Mouse (Mus musculus): ENCODE data around the gene Tbc1d25.

The Tbc1d25 gene

GRCm38 (mm10) chrX:8139480-8139879 lies 36.5 kb downstream of the Tbc1d25 start:
- TF ChIP-seq NANOG (IDR thresholded peaks at IDR 0.05; ENCODE audit: borderline replicate concordance, low read length) (no peak), CTCF (conservative IDR thresholded peaks at IDR 0.05; ENCODE audit: low read length) (no peak), POU5F1 (IDR thresholded peaks at IDR 0.05; ENCODE audit: borderline replicate concordance, low read length) (no peak)
- H3K4me3 ChIP-seq (replicated peaks; ENCODE audit: low read length) = no peak overlapping the region
- peaks cover 71% of the 10 kb centered on the region for H3K36me3 ChIP-seq (ENCODE audit: insufficient read depth, low read length)
- no peaks in the 10 kb centered on the region for H3K9me3 ChIP-seq (ENCODE audit: low read length)
- H3K4me1 ChIP-seq (replicated peaks; ENCODE audit: low read depth, low read length) = peaks cover 19% of the 10 kb centered on the region
- H3K27me3 ChIP-seq (ENCODE audit: insufficient read depth, low read length) = no peaks in the 10 kb centered on the region

- Histone ChIP-seq H3K9me3 (ENCODE audit: low read length) (no peaks in the 10 kb centered on the region), H3K36me3 (ENCODE audit: insufficient read depth, low read length) (peaks cover 39% of the 10 kb centered on the region), H3K4me1 (replicated peaks; ENCODE audit: low read depth, low read length) (peaks cover 16% of the 10 kb centered on the region), H3K4me3 (replicated peaks; ENCODE audit: low read length) (no peak overlapping the region), H3K27me3 (ENCODE audit: insufficient read depth, low read length) (no peaks in the 10 kb centered on the region)
- TF ChIP-seq CTCF (conservative IDR thresholded peaks at IDR 0.05; ENCODE audit: low read length) (no peak), POU5F1 (IDR thresholded peaks at IDR 0.05; ENCODE audit: borderline replicate concordance, low read length) (no peak), NANOG (IDR thresholded peaks at IDR 0.05; ENCODE audit: borderline replicate concordance, low read length) (no peak)
These were observed 40.1 kb downstream of the Tbc1d25 start for GRCm38 (mm10) chrX:8135886-8136285.

- peaks cover 24% of the 10 kb centered on the region for H3K4me1 ChIP-seq (replicated peaks; ENCODE audit: low read depth, low read length)
- TF ChIP-seq NANOG (IDR thresholded peaks at IDR 0.05; ENCODE audit: borderline replicate concordance, low read length) = no peak
- no peak for TF ChIP-seq CTCF (conservative IDR thresholded peaks at IDR 0.05; ENCODE audit: low read length)
- TF ChIP-seq POU5F1 (IDR thresholded peaks at IDR 0.05; ENCODE audit: borderline replicate concordance, low read length) = no peak
- H3K36me3 ChIP-seq (ENCODE audit: insufficient read depth, low read length) = peaks cover 34% of the 10 kb centered on the region
- no peaks in the 10 kb centered on the region for H3K27me3 ChIP-seq (ENCODE audit: insufficient read depth, low read length)
- H3K9me3 ChIP-seq (ENCODE audit: low read length) = no peaks in the 10 kb centered on the region
- H3K4me3 ChIP-seq (replicated peaks; ENCODE audit: low read length) = peak within 1 kb of the TSS; percentile 87
These were observed 43.7 kb downstream of the Tbc1d25 start, which contains the start of gene Wdr13 for GRCm38 (mm10) chrX:8132017-8132976. TSS of gene Wdr13 (minus strand) at chrX:8132892.

GRCm38 (mm10) chrX:8131393-8131792 lies 44.6 kb downstream of the Tbc1d25 start:
- Histone ChIP-seq H3K36me3 (ENCODE audit: insufficient read depth, low read length) (peaks cover 33% of the 10 kb centered on the region), H3K27me3 (ENCODE audit: insufficient read depth, low read length) (no peaks in the 10 kb centered on the region), H3K4me1 (replicated peaks; ENCODE audit: low read depth, low read length) (peaks cover 24% of the 10 kb centered on the region), H3K9me3 (ENCODE audit: low read length) (no peaks in the 10 kb centered on the region), H3K4me3 (replicated peaks; ENCODE audit: low read length) (peak overlapping the region; percentile 87)
- TF ChIP-seq CTCF (conservative IDR thresholded peaks at IDR 0.05; ENCODE audit: low read length) = no peak
- no peak for TF ChIP-seq NANOG (IDR thresholded peaks at IDR 0.05; ENCODE audit: borderline replicate concordance, low read length)
- TF ChIP-seq POU5F1 (IDR thresholded peaks at IDR 0.05; ENCODE audit: borderline replicate concordance, low read length) = no peak

- Histone ChIP-seq H3K4me1 (replicated peaks; ENCODE audit: low read depth, low read length) (0 out of 2 replicates have a peak, but pooled peaks cover 8% of the 10 kb centered on the region), H3K27me3 (ENCODE audit: insufficient read depth, low read length) (no peaks in the 10 kb centered on the region), H3K4me3 (replicated peaks; ENCODE audit: low read length) (no peak overlapping the region), H3K9me3 (ENCODE audit: low read length) (no peaks in the 10 kb centered on the region), H3K36me3 (ENCODE audit: insufficient read depth, low read length) (peaks cover 44% of the 10 kb centered on the region)
- TF ChIP-seq CTCF (conservative IDR thresholded peaks at IDR 0.05; ENCODE audit: low read length) (peak; percentile 58), NANOG (IDR thresholded peaks at IDR 0.05; ENCODE audit: borderline replicate concordance, low read length) (no peak)
These were observed 50.7 kb downstream of the Tbc1d25 start for GRCm38 (mm10) chrX:8125235-8125634.

- Histone ChIP-seq H3K9me3 (ENCODE audit: low read length) (no peaks in the 10 kb centered on the region), H3K36me3 (ENCODE audit: insufficient read depth, low read length) (peaks cover 32% of the 10 kb centered on the region), H3K4me3 (replicated peaks; ENCODE audit: low read length) (no peak overlapping the region), H3K27me3 (ENCODE audit: insufficient read depth, low read length) (no peaks in the 10 kb centered on the region), H3K4me1 (replicated peaks; ENCODE audit: low read depth, low read length) (0 out of 2 replicates have a peak, but pooled peaks cover 4% of the 10 kb centered on the region)
- TF ChIP-seq CTCF (conservative IDR thresholded peaks at IDR 0.05; ENCODE audit: low read length) = no peak
- no peak for TF ChIP-seq NANOG (IDR thresholded peaks at IDR 0.05; ENCODE audit: borderline replicate concordance, low read length)
- no peak for TF ChIP-seq POU5F1 (IDR thresholded peaks at IDR 0.05; ENCODE audit: borderline replicate concordance, low read length)
These were observed 52.0 kb downstream of the Tbc1d25 start for GRCm38 (mm10) chrX:8123821-8124470.

GRCm38 (mm10) chrX:8117264-8117663 lies 58.7 kb downstream of the Tbc1d25 start:
- TF ChIP-seq NANOG (IDR thresholded peaks at IDR 0.05; ENCODE audit: borderline replicate concordance, low read length) (no peak), POU5F1 (IDR thresholded peaks at IDR 0.05; ENCODE audit: borderline replicate concordance, low read length) (no peak), CTCF (conservative IDR thresholded peaks at IDR 0.05; ENCODE audit: low read length) (no peak)
- Histone ChIP-seq H3K36me3 (ENCODE audit: insufficient read depth, low read length) (no peaks in the 10 kb centered on the region), H3K9me3 (ENCODE audit: low read length) (no peaks in the 10 kb centered on the region), H3K4me3 (replicated peaks; ENCODE audit: low read length) (no peak overlapping the region), H3K4me1 (replicated peaks; ENCODE audit: low read depth, low read length) (no peaks in the 10 kb centered on the region), H3K27me3 (ENCODE audit: insufficient read depth, low read length) (no peaks in the 10 kb centered on the region)

GRCm38 (mm10) chrX:8115275-8115674 lies 60.7 kb downstream of the Tbc1d25 start:
- Histone ChIP-seq H3K9me3 (ENCODE audit: low read length) (no peaks in the 10 kb centered on the region), H3K4me3 (replicated peaks; ENCODE audit: low read length) (no peak overlapping the region), H3K4me1 (replicated peaks; ENCODE audit: low read depth, low read length) (no peaks in the 10 kb centered on the region), H3K27me3 (ENCODE audit: insufficient read depth, low read length) (no peaks in the 10 kb centered on the region), H3K36me3 (ENCODE audit: insufficient read depth, low read length) (no peaks in the 10 kb centered on the region)
- TF ChIP-seq POU5F1 (IDR thresholded peaks at IDR 0.05; ENCODE audit: borderline replicate concordance, low read length) (no peak), CTCF (conservative IDR thresholded peaks at IDR 0.05; ENCODE audit: low read length) (0 out of 2 replicates have a peak, but pooled peaks have one; percentile 10)
